Mouse (Mus musculus) small intestine, adult 2 months (tissue): Measurements from ENCODE around the gene Cacna1h.

Source experiments
- CTCF ChIP-seq: fragments of 200-500 bp; IDR thresholded peaks from 2 replicates; pipeline ENCODE4 v1.5.1; 2012; ENCODE audit warnings: low read depth, mild to moderate bottlenecking, control low read depth, inconsistent platforms, low read length, moderate library complexity, mixed read lengths; ENCODE audit not compliant: insufficient replicate concordance, insufficient read length; ENCODE audit errors: extremely low read depth
- POLR2A ChIP-seq: fragments of 200-500 bp; IDR thresholded peaks from 2 replicates; pipeline ENCODE4 v1.6.1; 2012; ENCODE audit warnings: low read depth, mild to moderate bottlenecking, control low read depth, inconsistent platforms, low read length, moderate library complexity

DNA sequence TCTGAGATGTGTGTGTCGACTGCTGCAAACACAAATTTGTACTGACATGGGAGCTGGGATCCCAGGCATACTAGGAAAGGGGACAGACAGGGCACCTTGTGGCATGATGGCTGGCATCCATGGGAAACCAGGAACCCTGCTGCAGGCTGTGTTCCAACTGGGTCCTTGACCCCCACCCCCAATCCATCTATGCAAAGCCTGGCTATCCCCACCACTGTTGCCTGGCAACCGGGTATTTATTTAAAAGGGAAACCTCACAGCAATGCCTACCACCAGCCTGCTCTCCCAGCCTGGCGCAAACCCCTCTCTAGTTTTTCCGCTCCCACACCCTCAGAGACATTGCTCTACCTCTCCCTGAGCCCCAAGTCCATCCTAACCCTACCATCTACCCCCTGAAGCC lies 26.2 kb downstream of the Cacna1h start:
- TF ChIP-seq POLR2A (no peak), CTCF (no peak)
